Mouse (Mus musculus) embryonic facial prominence, embryonic 12.5 days (tissue): ENCODE results near the gene Sdccag8. TPM values are rescaled to one million over a fixed set of nuclear protein-coding genes. Genes with fewer than 3 reads are reported as not detected.

Experiments
- ATAC-seq: fragments of 200-750 bp; cut with Nextera tagmentation; 2 replicates; pipeline ENCODE4 v1.8.0; 2017; ENCODE audit not compliant: insufficient number of reproducible peaks, insufficient read depth, low FRiP score, low TSS enrichment
- H3K27ac ChIP-seq: fragments of 300-500 bp; sonication (generic); 2 replicates; pipeline ENCODE4 v1.5.1; 2016; ENCODE audit warnings: mild to moderate bottlenecking
- H3K27me3 ChIP-seq: fragments of 300-500 bp; sonication (generic); 2 replicates; pipeline ENCODE4 v1.6.1; 2016; ENCODE audit warnings: mild to moderate bottlenecking, moderate library complexity
- H3K36me3 ChIP-seq: fragments of 300-500 bp; sonication (generic); 2 replicates; pipeline ENCODE4 v1.6.1; 2016; ENCODE audit warnings: mild to moderate bottlenecking
- H3K4me1 ChIP-seq: fragments of 300-500 bp; sonication (generic); 2 replicates; pipeline ENCODE4 v1.6.1; 2016
- H3K4me2 ChIP-seq: fragments of 300-500 bp; sonication (generic); replicated peaks from 2 replicates; pipeline ENCODE4 v1.6.1; 2016; ENCODE audit warnings: mild to moderate bottlenecking, moderate library complexity
- H3K4me3 ChIP-seq: fragments of 300-500 bp; sonication (generic); 2 replicates; pipeline ENCODE4 v1.5.1; 2016; ENCODE audit warnings: mild to moderate bottlenecking
- H3K9ac ChIP-seq: fragments of 300-500 bp; sonication (generic); 2 replicates; pipeline ENCODE4 v1.6.1; 2016; ENCODE audit warnings: mild to moderate bottlenecking, moderate library complexity
- H3K9me3 ChIP-seq: fragments of 300-500 bp; sonication (generic); 2 replicates; pipeline ENCODE4 v1.6.1; 2016; ENCODE audit warnings: mild to moderate bottlenecking, moderate library complexity
- WGBS: fragments of 180-500 bp; shearing (Covaris S2); methylation state at CpG from one replicate; pipeline ENCODE4 v1.1.7; 2016; 5-methylcytosine and 5-hydroxymethylcytosine counted together
- polyA plus RNA-seq: library from polyadenylated mRNA; unstranded; fragments of >200 nt; fragmentation: Nextera tagmentation; extraction: Ambion mirVana; gene quantifications from 2 replicates; pipeline ENCODE4 v1.2.1, GENCODE M21; 2016

The Sdccag8 gene
- polyA plus RNA-seq, 1 experiment from 2014 or later, result 17.0 TPM

DNA sequence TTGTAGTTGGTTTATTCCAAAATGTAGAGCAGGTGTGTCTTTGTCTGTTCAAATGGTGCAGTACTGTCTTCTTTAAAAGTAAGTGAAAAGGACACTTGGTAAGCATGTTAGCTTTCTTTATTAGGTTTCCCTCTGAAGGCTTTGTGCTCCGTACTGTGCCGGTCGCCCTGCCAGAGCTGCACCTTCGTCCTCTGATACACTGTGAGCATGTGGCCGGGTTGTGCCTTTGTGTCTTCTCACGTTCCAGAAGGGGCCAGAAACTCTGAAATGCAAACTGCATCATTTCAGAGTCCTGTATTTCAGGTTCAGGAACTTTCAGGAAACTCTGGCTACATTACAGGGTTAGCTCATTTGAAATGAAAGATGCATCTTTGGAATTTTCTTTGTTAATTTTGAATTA, 66.5 kb downstream of the Sdccag8 start:
- Histone ChIP-seq H3K9ac (no peak overlapping the region), H3K4me2 (no peak overlapping the region), H3K27me3 (no peaks in the 10 kb centered on the region), H3K27ac (no peak overlapping the region), H3K4me3 (no peak overlapping the region), H3K36me3 (no peaks in the 10 kb centered on the region), H3K9me3 (no peaks in the 10 kb centered on the region), H3K4me1 (peaks cover 9% of the 10 kb centered on the region; the same call in 1 of the 2 replicates)
- WGBS, result 44% methylated on average over 6 of the region's 6 CpGs
- ATAC-seq, result no peak

DNA sequence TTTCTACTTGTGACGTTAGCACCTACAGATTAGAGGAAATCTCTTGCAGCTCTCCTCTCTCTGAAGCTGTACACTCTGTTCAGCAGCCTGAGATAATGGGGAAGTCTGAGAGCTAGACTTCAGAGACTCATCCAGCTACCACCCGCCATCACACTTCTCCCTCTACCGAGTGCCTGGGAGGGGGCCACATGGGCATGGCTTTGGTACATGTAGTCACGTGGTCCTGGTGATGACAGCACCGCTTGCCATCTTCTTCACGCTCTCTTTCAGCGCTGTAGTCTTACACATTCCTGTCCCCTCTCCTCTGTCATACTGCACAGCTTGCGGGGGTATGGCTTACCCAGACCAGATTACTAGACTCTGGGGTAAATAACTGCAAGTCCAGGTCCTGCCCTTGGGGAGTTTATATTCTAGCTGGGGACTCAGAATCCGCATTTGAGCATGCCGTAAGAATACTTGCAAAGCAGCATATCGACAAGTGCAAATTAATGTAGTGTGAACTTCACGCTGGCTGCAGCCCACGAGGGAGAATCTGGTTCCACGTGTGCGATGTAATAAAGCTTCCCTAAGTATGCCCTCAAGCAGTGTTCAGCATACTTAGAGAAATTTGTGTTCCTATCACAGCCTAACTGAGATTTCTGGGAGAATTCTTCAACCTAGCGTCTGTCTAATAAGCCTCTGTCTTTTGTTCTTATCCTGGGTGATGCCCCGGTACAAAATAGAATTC, 70.9 kb downstream of the Sdccag8 start:
- Histone ChIP-seq H3K36me3 (no peaks in the 10 kb centered on the region), H3K4me3 (no peak overlapping the region), H3K9me3 (no peaks in the 10 kb centered on the region), H3K27ac (no peak overlapping the region), H3K4me2 (no peak overlapping the region), H3K4me1 (no peaks in the 10 kb centered on the region), H3K9ac (no peak overlapping the region), H3K27me3 (no peaks in the 10 kb centered on the region)
- ATAC-seq, result no peak
- 75% methylated on average over 17 of the region's 17 CpGs for WGBS

DNA sequence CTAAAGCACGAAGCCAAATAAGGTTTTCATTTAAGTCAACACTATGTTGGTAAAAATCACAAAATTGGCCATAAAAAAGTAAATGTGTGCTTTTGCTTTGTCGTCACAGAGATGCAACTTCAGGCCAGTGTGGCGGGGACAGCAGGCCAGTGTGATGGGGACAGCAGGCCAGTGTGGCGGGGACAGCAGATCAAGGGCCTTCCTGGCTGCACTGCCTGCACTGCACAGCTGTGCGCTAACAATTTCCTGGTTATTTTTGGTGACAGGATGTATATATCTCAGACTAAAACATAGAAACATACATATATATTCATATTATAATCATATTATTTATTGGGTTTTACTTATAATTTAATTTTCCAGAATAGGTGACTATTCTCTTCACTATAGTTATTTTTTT, 71.5 kb downstream of the Sdccag8 start:
- no peak overlapping the region for H3K4me2 ChIP-seq
- H3K9ac ChIP-seq, result no peak overlapping the region
- no peaks in the 10 kb centered on the region for H3K36me3 ChIP-seq
- no peaks in the 10 kb centered on the region for H3K9me3 ChIP-seq
- 83% methylated on average over 5 of the region's 5 CpGs for WGBS
- no peak overlapping the region for H3K27ac ChIP-seq
- ATAC-seq, result no peak
- H3K4me3 ChIP-seq, result no peak overlapping the region
- no peaks in the 10 kb centered on the region for H3K4me1 ChIP-seq
- H3K27me3 ChIP-seq, result no peaks in the 10 kb centered on the region

DNA sequence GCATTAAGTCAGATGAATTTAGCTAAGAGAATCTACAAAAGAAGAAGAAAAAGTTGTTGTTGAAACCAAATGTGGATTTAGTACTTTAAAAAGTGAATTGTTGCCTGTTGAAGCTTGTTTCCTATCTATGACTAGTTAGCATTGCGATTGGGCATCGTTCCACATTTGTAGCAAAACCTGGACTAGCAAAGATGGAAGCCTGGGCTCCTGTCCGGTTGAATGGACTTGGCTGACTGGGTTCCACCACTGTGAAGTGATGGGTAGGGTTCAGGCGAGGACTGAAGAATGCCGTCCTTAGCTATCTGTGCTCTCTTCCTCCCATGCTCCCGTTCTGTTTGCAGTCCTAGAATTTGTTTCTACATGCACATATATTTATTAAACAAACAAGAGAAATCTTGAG, 89.3 kb downstream of the Sdccag8 start:
- Histone ChIP-seq H3K9ac (no peak overlapping the region), H3K27me3 (no peaks in the 10 kb centered on the region), H3K27ac (no peak overlapping the region), H3K9me3 (no peaks in the 10 kb centered on the region), H3K4me2 (no peak overlapping the region), H3K36me3 (no peaks in the 10 kb centered on the region), H3K4me1 (no peaks in the 10 kb centered on the region), H3K4me3 (no peak overlapping the region)
- no peak for ATAC-seq
- WGBS, result 85% methylated on average over 6 of the region's 6 CpGs

DNA sequence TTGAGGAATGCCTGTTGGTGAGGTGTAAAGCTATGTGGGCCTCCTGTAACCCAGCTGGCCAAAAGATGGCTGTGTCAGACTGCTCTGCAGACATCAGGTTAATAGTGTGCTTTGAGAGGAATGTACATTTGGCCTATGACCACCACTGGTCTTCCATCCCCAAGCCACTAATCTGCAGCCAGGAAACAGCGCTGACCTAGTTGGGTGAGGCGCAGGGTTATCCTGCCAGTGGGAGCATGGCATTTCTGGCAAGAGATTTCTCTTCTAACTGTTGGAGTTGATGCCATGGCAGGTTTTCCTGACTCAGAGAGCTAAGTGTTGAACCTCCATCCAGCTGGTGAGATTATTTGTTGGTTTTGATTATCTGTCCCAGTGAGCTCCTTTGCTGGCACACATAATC, 101.5 kb downstream of the Sdccag8 start:
- Histone ChIP-seq H3K9me3 (no peaks in the 10 kb centered on the region), H3K27me3 (no peaks in the 10 kb centered on the region), H3K36me3 (no peaks in the 10 kb centered on the region), H3K4me3 (no peak overlapping the region), H3K4me2 (no peak overlapping the region), H3K4me1 (no peaks in the 10 kb centered on the region), H3K9ac (no peak overlapping the region), H3K27ac (no peak overlapping the region)
- 97% methylated on average over 2 of the region's 2 CpGs for WGBS
- no peak for ATAC-seq

DNA sequence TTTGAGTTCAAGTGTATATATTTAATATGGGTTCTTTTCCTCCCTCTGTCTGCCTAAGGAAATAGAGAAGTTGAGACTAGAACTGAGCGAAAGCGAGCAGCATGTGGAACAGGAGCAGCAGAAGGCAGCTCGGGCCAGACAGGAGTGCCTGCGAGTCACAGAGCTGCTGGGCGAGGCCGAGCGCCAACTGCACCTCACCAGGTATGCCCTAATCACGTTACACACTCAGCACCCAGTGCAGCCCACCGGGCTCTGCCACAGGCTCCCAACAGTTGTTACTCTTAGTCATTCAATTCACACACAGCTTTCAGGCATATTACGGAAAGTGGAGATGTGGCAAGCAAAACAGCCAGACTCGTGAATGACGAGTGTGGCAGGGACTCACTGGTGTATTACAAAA, 105.0 kb downstream of the Sdccag8 start:
- ATAC-seq, result no peak
- H3K36me3 ChIP-seq, result no peaks in the 10 kb centered on the region
- WGBS, result 93% methylated on average over 12 of the region's 12 CpGs

DNA sequence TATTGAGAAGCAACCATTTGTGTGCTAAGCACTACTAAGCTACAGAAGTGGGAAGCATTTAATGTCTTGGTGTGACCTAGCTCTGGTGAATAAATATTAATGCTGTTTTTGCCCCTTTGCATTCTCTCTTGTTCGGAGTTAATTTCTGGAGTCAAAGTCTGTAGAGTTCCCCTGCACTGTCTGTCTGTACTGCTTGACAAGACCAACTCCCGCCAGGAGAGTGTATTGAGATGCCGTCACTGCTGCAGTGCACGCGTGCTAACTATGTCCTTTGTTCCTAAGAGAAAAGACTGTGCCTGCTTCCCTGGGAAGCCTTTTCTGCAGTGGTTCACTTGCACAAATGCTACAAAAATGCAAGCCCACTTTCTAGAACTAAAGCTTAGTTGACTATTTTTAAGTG, 108.4 kb downstream of the Sdccag8 start:
- 0 out of 2 replicates have a peak, but pooled peaks cover under 1% of the 10 kb centered on the region for H3K4me1 ChIP-seq
- no peak for ATAC-seq
- no peaks in the 10 kb centered on the region for H3K27me3 ChIP-seq
- no peaks in the 10 kb centered on the region for H3K36me3 ChIP-seq
- no peaks in the 10 kb centered on the region for H3K9me3 ChIP-seq
- no peak overlapping the region for H3K4me2 ChIP-seq
- 81% methylated on average over 5 of the region's 5 CpGs for WGBS
- no peak overlapping the region for H3K27ac ChIP-seq
- no peak overlapping the region for H3K9ac ChIP-seq
- no peak overlapping the region for H3K4me3 ChIP-seq

More for the DNA sequence above, 105.0 kb downstream of the Sdccag8 start:
- no peak overlapping the region for H3K4me2 ChIP-seq
- H3K4me1 ChIP-seq, result no peaks in the 10 kb centered on the region
- H3K9me3 ChIP-seq, result no peaks in the 10 kb centered on the region
- H3K9ac ChIP-seq, result no peak overlapping the region
- H3K27ac ChIP-seq, result no peak overlapping the region
- H3K27me3 ChIP-seq, result no peaks in the 10 kb centered on the region
- no peak overlapping the region for H3K4me3 ChIP-seq

DNA sequence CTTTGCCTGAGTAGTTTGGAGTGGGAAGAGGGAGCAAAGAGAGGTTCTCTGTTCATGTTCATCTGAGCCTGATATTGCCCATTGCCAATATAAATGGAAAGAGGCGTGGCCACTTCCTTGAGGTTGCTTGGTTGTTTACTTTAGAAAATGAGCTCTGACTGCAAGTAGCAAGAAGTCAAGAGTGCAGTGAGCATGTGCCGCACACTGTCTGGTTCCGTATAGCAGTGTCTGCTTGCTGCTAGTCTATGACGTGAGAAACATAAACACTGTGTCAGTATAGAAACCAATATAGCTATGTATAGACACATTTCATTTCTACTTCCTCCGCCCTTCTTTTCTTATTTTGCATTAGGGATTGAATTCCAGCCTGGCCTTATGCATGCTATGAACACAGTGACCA, 111.5 kb downstream of the Sdccag8 start:
- no peak for ATAC-seq
- Histone ChIP-seq H3K27ac (no peak overlapping the region), H3K9me3 (no peaks in the 10 kb centered on the region), H3K36me3 (no peaks in the 10 kb centered on the region), H3K9ac (no peak overlapping the region), H3K4me1 (0 out of 2 replicates have a peak, but pooled peaks cover 3% of the 10 kb centered on the region), H3K4me2 (no peak overlapping the region), H3K27me3 (no peaks in the 10 kb centered on the region), H3K4me3 (no peak overlapping the region)
- WGBS, result 72% methylated on average over 5 of the region's 5 CpGs

DNA sequence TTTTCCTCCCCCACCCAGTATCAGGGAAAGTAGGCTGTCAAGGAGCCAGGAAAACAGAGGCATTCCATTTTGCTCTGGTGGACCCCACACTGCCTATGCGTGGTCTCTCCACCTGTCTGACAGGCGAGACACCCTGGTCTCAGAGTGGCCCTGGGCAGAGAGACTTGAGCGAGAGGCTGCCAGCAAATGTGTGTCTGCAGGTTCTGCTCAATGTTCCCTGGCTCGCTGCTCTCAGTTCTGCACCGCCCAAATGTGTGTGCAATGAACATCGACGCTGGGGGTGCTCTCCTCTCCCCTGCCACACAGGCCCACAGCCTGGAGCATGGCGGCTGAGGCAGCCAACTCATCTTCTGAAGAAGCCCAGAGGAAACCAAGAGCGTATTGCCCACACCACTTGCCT, 112.9 kb downstream of the Sdccag8 start:
- 88% methylated on average over 9 of the region's 9 CpGs for WGBS
- no peaks in the 10 kb centered on the region for H3K36me3 ChIP-seq
- no peak overlapping the region for H3K27ac ChIP-seq
- H3K4me3 ChIP-seq, result no peak overlapping the region
- H3K9me3 ChIP-seq, result no peaks in the 10 kb centered on the region
- H3K9ac ChIP-seq, result no peak overlapping the region
- H3K4me1 ChIP-seq, result peaks cover 6% of the 10 kb centered on the region; the same call in 1 of the 2 replicates
- no peaks in the 10 kb centered on the region for H3K27me3 ChIP-seq
- no peak for ATAC-seq
- no peak overlapping the region for H3K4me2 ChIP-seq

DNA sequence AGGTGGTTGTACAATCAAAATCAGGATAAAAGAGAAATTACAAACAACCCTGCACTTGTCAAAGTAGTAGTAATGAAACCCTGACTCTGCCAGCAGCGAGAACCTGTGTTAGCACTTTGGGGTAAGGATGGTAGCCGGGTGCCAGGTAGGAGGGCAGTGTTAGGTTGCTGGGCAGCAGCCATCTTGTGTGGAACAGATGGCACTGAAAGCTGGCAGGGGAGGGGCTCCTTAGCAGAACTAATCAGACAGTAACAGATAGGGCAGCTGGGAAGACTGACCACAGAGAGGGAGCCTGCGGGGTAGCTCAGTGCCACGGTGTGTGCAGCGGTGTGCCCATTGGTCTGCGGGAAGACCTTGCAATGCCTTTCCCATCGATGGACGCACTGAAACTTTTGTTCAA, 115.2 kb downstream of the Sdccag8 start:
- Histone ChIP-seq H3K4me1 (peaks cover 14% of the 10 kb centered on the region), H3K9ac (no peak overlapping the region), H3K36me3 (no peaks in the 10 kb centered on the region), H3K27me3 (no peaks in the 10 kb centered on the region), H3K4me2 (no peak overlapping the region), H3K9me3 (no peaks in the 10 kb centered on the region), H3K27ac (no peak overlapping the region), H3K4me3 (no peak overlapping the region)
- ATAC-seq, result no peak
- 95% methylated on average over 8 of the region's 8 CpGs for WGBS

DNA sequence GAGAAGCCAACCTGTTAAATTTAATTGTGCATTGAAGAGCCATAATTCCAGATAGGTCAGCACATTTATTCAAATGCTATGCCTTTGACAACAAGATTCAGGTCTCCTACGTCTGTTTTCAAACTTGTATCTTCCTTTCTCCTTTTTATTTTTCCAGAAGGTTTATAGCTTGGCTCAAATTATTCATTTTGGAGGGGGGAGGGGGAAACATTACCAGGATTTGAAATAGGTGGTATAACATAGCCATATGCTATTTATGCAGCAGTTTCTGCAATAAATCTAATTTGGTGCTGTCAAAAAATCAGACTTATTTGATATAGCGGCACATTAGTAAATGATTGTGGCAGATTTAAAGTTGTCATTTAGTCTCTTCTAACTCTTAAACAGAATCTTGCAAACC, 116.1 kb downstream of the Sdccag8 start:
- ATAC-seq, result no peak
- 84% methylated on average over 2 of the region's 2 CpGs for WGBS

DNA sequence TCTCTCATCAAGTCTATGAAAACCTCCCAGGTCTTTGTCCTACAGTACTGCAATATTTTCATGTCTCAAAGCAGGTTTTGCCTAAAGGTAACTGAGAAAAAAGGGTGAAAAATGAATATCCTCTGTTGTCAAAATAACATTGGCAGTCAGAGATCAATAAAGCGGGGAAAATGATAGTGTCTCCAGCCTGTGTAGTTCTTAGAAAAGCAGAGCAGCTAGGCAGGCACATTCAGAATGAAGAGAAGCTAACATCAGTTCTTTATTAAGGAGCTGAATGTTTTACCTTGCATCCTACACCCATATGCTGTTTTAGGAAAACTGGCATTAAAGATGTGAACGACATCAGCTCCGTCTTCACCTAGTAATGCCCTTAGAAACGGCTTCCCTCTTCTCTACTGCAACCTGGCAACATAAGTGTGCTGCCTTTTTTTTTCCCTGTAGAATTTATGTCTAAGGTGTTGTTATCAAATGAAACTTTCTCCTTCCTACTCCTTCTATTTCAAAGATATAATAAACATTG, 116.6 kb downstream of the Sdccag8 start:
- H3K9ac ChIP-seq, result no peak overlapping the region
- no peak overlapping the region for H3K4me2 ChIP-seq
- no peaks in the 10 kb centered on the region for H3K36me3 ChIP-seq
- H3K4me3 ChIP-seq, result no peak overlapping the region
- H3K27me3 ChIP-seq, result no peaks in the 10 kb centered on the region
- H3K27ac ChIP-seq, result no peak overlapping the region
- no peak for ATAC-seq
- peaks cover 18% of the 10 kb centered on the region for H3K4me1 ChIP-seq
- no peaks in the 10 kb centered on the region for H3K9me3 ChIP-seq
- WGBS, result 68% methylated on average over 4 of the region's 4 CpGs

More for the DNA sequence above, 116.1 kb downstream of the Sdccag8 start:
- H3K9ac ChIP-seq, result no peak overlapping the region
- no peaks in the 10 kb centered on the region for H3K27me3 ChIP-seq
- H3K4me2 ChIP-seq, result no peak overlapping the region
- H3K4me1 ChIP-seq, result peaks cover 18% of the 10 kb centered on the region
- H3K27ac ChIP-seq, result no peak overlapping the region
- no peak overlapping the region for H3K4me3 ChIP-seq
- H3K9me3 ChIP-seq, result no peaks in the 10 kb centered on the region
- H3K36me3 ChIP-seq, result no peaks in the 10 kb centered on the region
